Mouse (Mus musculus) neural tube, embryonic 12.5 days (tissue): Measurements from ENCODE around the gene Adamts14. TPM values are rescaled to one million over a fixed set of nuclear protein-coding genes. Genes with fewer than 3 reads are reported as not detected.

Source experiments
- ATAC-seq: fragments of 200-750 bp; cut with Nextera tagmentation; 2 replicates; pipeline ENCODE4 v1.8.0; 2017; ENCODE audit warnings: low read depth, mild to moderate bottlenecking, moderate TSS enrichment, moderate library complexity; ENCODE audit not compliant: low FRiP score
- H3K27ac ChIP-seq: fragments of 300-500 bp; sonication (generic); 2 replicates; pipeline ENCODE4 v1.5.1; 2016
- H3K27me3 ChIP-seq: fragments of 300-500 bp; sonication (generic); replicated peaks from 2 replicates; pipeline ENCODE4 v1.6.1; 2016; ENCODE audit warnings: mild to moderate bottlenecking
- H3K36me3 ChIP-seq: fragments of 300-500 bp; sonication (generic); 2 replicates; pipeline ENCODE4 v1.6.1; 2016; ENCODE audit warnings: mild to moderate bottlenecking
- H3K4me1 ChIP-seq: fragments of 300-500 bp; sonication (generic); 2 replicates; pipeline ENCODE4 v1.6.1; 2016
- H3K4me2 ChIP-seq: fragments of 300-500 bp; sonication (generic); replicated peaks from 2 replicates; pipeline ENCODE4 v1.6.1; 2016; ENCODE audit warnings: mild to moderate bottlenecking
- H3K4me3 ChIP-seq: fragments of 300-500 bp; sonication (generic); 2 replicates; pipeline ENCODE4 v1.5.1; 2016
- H3K9ac ChIP-seq: fragments of 300-500 bp; sonication (generic); 2 replicates; pipeline ENCODE4 v1.6.1; 2016; ENCODE audit warnings: mild to moderate bottlenecking
- H3K9me3 ChIP-seq: fragments of 300-500 bp; sonication (generic); 2 replicates; pipeline ENCODE4 v1.6.1; 2016; ENCODE audit warnings: mild to moderate bottlenecking
- WGBS: fragments of 180-500 bp; shearing (Covaris S2); methylation state at CpG from one replicate; pipeline ENCODE4 v1.1.7; 2016; 5-methylcytosine and 5-hydroxymethylcytosine counted together
- polyA plus RNA-seq: library from polyadenylated mRNA; unstranded; fragments of >200 nt; fragmentation: Nextera tagmentation; extraction: Ambion mirVana; gene quantifications from 2 replicates; pipeline ENCODE4 v1.2.1, GENCODE M21; 2016

The Adamts14 gene
- polyA plus RNA-seq, 1 experiment from 2014 or later = 0.46 TPM

GRCm38 (mm10) chr10:61195718-61196291 lies 77.4 kb downstream of the Adamts14 start:
- Histone ChIP-seq H3K9ac (no peak overlapping the region), H3K4me3 (no peak overlapping the region), H3K9me3 (no peaks in the 10 kb centered on the region), H3K4me2 (no peak overlapping the region), H3K4me1 (no peaks in the 10 kb centered on the region), H3K27ac (no peak overlapping the region), H3K36me3 (no peaks in the 10 kb centered on the region), H3K27me3 (no peaks in the 10 kb centered on the region)
- 93% methylated on average over 5 of the region's 5 CpGs for WGBS
- no peak for ATAC-seq

GRCm38 (mm10) chr10:61195216-61195615 lies 78.0 kb downstream of the Adamts14 start:
- no peak for ATAC-seq
- 86% methylated on average over 8 of the region's 8 CpGs for WGBS

GRCm38 (mm10) chr10:61194611-61195010 lies 78.6 kb downstream of the Adamts14 start:
- H3K9me3 ChIP-seq = no peaks in the 10 kb centered on the region
- no peak for ATAC-seq

More at GRCm38 (mm10) chr10:61195216-61195615, 78.0 kb downstream of the Adamts14 start:
- H3K9ac ChIP-seq = no peak overlapping the region
- H3K4me2 ChIP-seq = no peak overlapping the region
- H3K4me1 ChIP-seq = no peaks in the 10 kb centered on the region
- H3K4me3 ChIP-seq = no peak overlapping the region
- H3K9me3 ChIP-seq = no peaks in the 10 kb centered on the region
- no peaks in the 10 kb centered on the region for H3K27me3 ChIP-seq
- no peaks in the 10 kb centered on the region for H3K36me3 ChIP-seq
- H3K27ac ChIP-seq = no peak overlapping the region

GRCm38 (mm10) chr10:61188010-61188409 lies 85.2 kb downstream of the Adamts14 start:
- Histone ChIP-seq H3K4me3 (no peak overlapping the region), H3K4me2 (no peak overlapping the region), H3K4me1 (no peaks in the 10 kb centered on the region), H3K9ac (no peak overlapping the region), H3K27me3 (no peaks in the 10 kb centered on the region), H3K27ac (no peak overlapping the region), H3K36me3 (no peaks in the 10 kb centered on the region), H3K9me3 (no peaks in the 10 kb centered on the region)
- WGBS = 74% methylated on average over 3 of the region's 3 CpGs
- ATAC-seq = no peak

More at GRCm38 (mm10) chr10:61194611-61195010, 78.6 kb downstream of the Adamts14 start:
- Histone ChIP-seq H3K27me3 (no peaks in the 10 kb centered on the region), H3K4me3 (no peak overlapping the region), H3K36me3 (no peaks in the 10 kb centered on the region), H3K4me1 (no peaks in the 10 kb centered on the region), H3K9ac (no peak overlapping the region), H3K27ac (no peak overlapping the region), H3K4me2 (no peak overlapping the region)
- WGBS = 82% methylated on average over 9 of the region's 9 CpGs

GRCm38 (mm10) chr10:61187001-61187400 lies 86.2 kb downstream of the Adamts14 start:
- Histone ChIP-seq H3K36me3 (no peaks in the 10 kb centered on the region), H3K9ac (no peak overlapping the region), H3K4me2 (no peak overlapping the region), H3K27ac (no peak overlapping the region), H3K4me1 (no peaks in the 10 kb centered on the region), H3K4me3 (no peak overlapping the region), H3K9me3 (no peaks in the 10 kb centered on the region), H3K27me3 (no peaks in the 10 kb centered on the region)
- WGBS = 79% methylated on average over 3 of the region's 3 CpGs
- ATAC-seq = no peak

- H3K36me3 ChIP-seq = no peaks in the 10 kb centered on the region
- no peak overlapping the region for H3K9ac ChIP-seq
- H3K4me2 ChIP-seq = no peak overlapping the region
- H3K27ac ChIP-seq = no peak overlapping the region
- no peak overlapping the region for H3K4me3 ChIP-seq
- ATAC-seq = no peak
- WGBS = 89% methylated on average over 6 of the region's 6 CpGs
- H3K9me3 ChIP-seq = no peaks in the 10 kb centered on the region
- peaks cover 6% of the 10 kb centered on the region; the same call in 1 of the 2 replicates for H3K27me3 ChIP-seq
- peaks cover 7% of the 10 kb centered on the region; the same call in 1 of the 2 replicates for H3K4me1 ChIP-seq
These were observed 93.3 kb downstream of the Adamts14 start for GRCm38 (mm10) chr10:61179927-61180326.

GRCm38 (mm10) chr10:61178687-61179086 lies 94.6 kb downstream of the Adamts14 start:
- Histone ChIP-seq H3K27ac (no peak overlapping the region), H3K4me3 (no peak overlapping the region), H3K9ac (no peak overlapping the region), H3K4me1 (peaks cover 7% of the 10 kb centered on the region; the same call in 1 of the 2 replicates), H3K4me2 (no peak overlapping the region), H3K9me3 (no peaks in the 10 kb centered on the region), H3K27me3 (peaks cover 6% of the 10 kb centered on the region; the same call in 1 of the 2 replicates), H3K36me3 (no peaks in the 10 kb centered on the region)
- ATAC-seq = no peak
- WGBS = 88% methylated on average over 8 of the region's 8 CpGs

- H3K9me3 ChIP-seq = no peaks in the 10 kb centered on the region
- 84% methylated on average over 4 of the region's 4 CpGs for WGBS
- ATAC-seq = no peak
- H3K4me3 ChIP-seq = no peak overlapping the region
- no peak overlapping the region for H3K27ac ChIP-seq
- no peak overlapping the region for H3K9ac ChIP-seq
- no peaks in the 10 kb centered on the region for H3K36me3 ChIP-seq
- peaks cover 7% of the 10 kb centered on the region; the same call in 1 of the 2 replicates for H3K4me1 ChIP-seq
- H3K27me3 ChIP-seq = peaks cover 6% of the 10 kb centered on the region; the same call in 1 of the 2 replicates
- H3K4me2 ChIP-seq = no peak overlapping the region
These were observed 95.5 kb downstream of the Adamts14 start for GRCm38 (mm10) chr10:61177751-61178150.

GRCm38 (mm10) chr10:61176221-61176790 lies 96.9 kb downstream of the Adamts14 start:
- ATAC-seq = no peak
- 43% methylated on average over 7 of the region's 7 CpGs for WGBS
- H3K9ac ChIP-seq = no peak overlapping the region
- no peaks in the 10 kb centered on the region for H3K36me3 ChIP-seq
- peaks cover 6% of the 10 kb centered on the region; the same call in 1 of the 2 replicates for H3K27me3 ChIP-seq
- peaks cover 7% of the 10 kb centered on the region; the same call in 1 of the 2 replicates for H3K4me1 ChIP-seq
- H3K4me2 ChIP-seq = peak overlapping the region; percentile 36
- H3K27ac ChIP-seq = no peak overlapping the region
- H3K4me3 ChIP-seq = no peak overlapping the region
- no peaks in the 10 kb centered on the region for H3K9me3 ChIP-seq

- Histone ChIP-seq H3K4me3 (no peak overlapping the region), H3K27ac (no peak overlapping the region), H3K4me2 (peak overlapping the region; percentile 36), H3K27me3 (peaks cover 6% of the 10 kb centered on the region; the same call in 1 of the 2 replicates), H3K36me3 (no peaks in the 10 kb centered on the region), H3K4me1 (peaks cover 7% of the 10 kb centered on the region; the same call in 1 of the 2 replicates), H3K9ac (no peak overlapping the region), H3K9me3 (no peaks in the 10 kb centered on the region)
- 13% methylated on average over 24 of the region's 24 CpGs for WGBS
- no peak for ATAC-seq
These were observed 97.6 kb downstream of the Adamts14 start for GRCm38 (mm10) chr10:61175442-61176204.

- 50% methylated on average over 13 of the region's 13 CpGs for WGBS
- Histone ChIP-seq H3K36me3 (no peaks in the 10 kb centered on the region), H3K27ac (no peak overlapping the region), H3K4me3 (no peak overlapping the region), H3K27me3 (peaks cover 6% of the 10 kb centered on the region; the same call in 1 of the 2 replicates), H3K4me1 (peaks cover 7% of the 10 kb centered on the region; the same call in 1 of the 2 replicates), H3K9me3 (no peaks in the 10 kb centered on the region), H3K4me2 (no peak overlapping the region), H3K9ac (no peak overlapping the region)
- ATAC-seq = no peak
These were observed 98.4 kb downstream of the Adamts14 start for GRCm38 (mm10) chr10:61174711-61175441.

GRCm38 (mm10) chr10:61172496-61172895 lies 100.7 kb downstream of the Adamts14 start:
- WGBS = 87% methylated on average over 4 of the region's 4 CpGs
- H3K4me2 ChIP-seq = no peak overlapping the region
- no peaks in the 10 kb centered on the region for H3K9me3 ChIP-seq
- H3K4me1 ChIP-seq = peaks cover 7% of the 10 kb centered on the region; the same call in 1 of the 2 replicates
- no peak overlapping the region for H3K27ac ChIP-seq
- no peak overlapping the region for H3K4me3 ChIP-seq
- ATAC-seq = no peak
- H3K36me3 ChIP-seq = no peaks in the 10 kb centered on the region
- H3K27me3 ChIP-seq = peaks cover 6% of the 10 kb centered on the region; the same call in 1 of the 2 replicates
- no peak overlapping the region for H3K9ac ChIP-seq
